Mouse (Mus musculus) erythroblast, embryonic 14.5 days (primary cell): ENCODE measurements around the gene Gkn2.

Experiments used
- GATA1 ChIP-seq: IDR thresholded peaks from 2 replicates; pipeline ENCODE4 v1.6.1; 2012; ENCODE audit warnings: low read length, inconsistent platforms, mixed read lengths
- TAL1 ChIP-seq: IDR thresholded peaks from 3 replicates; pipeline ENCODE4 v1.6.1; 2012; ENCODE audit warnings: low read length, inconsistent platforms, mixed read lengths

DNA sequence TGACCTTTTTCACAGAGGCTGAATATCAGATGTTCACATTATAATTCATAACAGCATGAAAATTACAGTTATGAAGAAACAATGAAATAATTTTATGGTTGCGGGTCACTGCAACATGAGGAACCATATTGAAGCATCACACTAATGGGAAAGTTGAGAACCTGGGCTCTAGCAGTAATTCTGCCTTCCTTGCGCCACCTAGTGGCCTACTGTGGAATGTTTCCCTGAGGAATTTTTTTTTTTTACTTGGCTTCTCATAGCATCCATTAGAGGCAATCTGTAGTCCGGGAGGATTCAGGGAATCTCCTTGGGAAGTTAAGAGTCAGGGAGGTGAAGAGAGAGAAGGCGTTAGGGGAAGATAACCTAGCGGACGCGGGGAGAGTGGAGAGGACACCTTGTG is 13.0 kb downstream of the Gkn2 start:
- no peak for TF ChIP-seq GATA1
- TF ChIP-seq TAL1, result no peak
